Mouse (Mus musculus) brain, embryonic 14.5 days (tissue): ENCODE results near the gene Nceh1. TPM values are rescaled to one million over a fixed set of nuclear protein-coding genes. Genes with fewer than 3 reads are reported as not detected.

ENCODE experiments used
- DNase-seq: peaks from one replicate; pipeline ENCODE4 v3.0.0-alpha.2; 2011; ENCODE audit warnings: low read depth
- CTCF ChIP-seq: fragments of 200-500 bp; IDR thresholded peaks from 2 replicates; pipeline ENCODE4 v1.5.1; 2012; ENCODE audit warnings: inconsistent platforms, mild to moderate bottlenecking, moderate library complexity, borderline replicate concordance; ENCODE audit not compliant: insufficient read depth, insufficient read length; ENCODE audit errors: extremely low read depth
- POLR2A ChIP-seq: fragments of 200-500 bp; IDR thresholded peaks from 2 replicates; pipeline ENCODE4 v1.6.1; 2012; ENCODE audit warnings: mild to moderate bottlenecking, inconsistent platforms, borderline replicate concordance; ENCODE audit not compliant: poor library complexity, insufficient read depth, insufficient read length, severe bottlenecking; ENCODE audit errors: extremely low read depth
- polyA plus RNA-seq: library from polyadenylated mRNA; depleted of rRNA; stranded (reverse); fragments of >200 nt; gene quantifications from 2 replicates; pipeline ENCODE4 v1.2.3, GENCODE M21; 2012

Gene Nceh1
- polyA plus RNA-seq, 1 experiment: 5.4 TPM

GRCm38 (mm10) chr3:27218604-27219003, 35.8 kb downstream of the Nceh1 start:
- TF ChIP-seq POLR2A: no peak
- no peak for TF ChIP-seq CTCF
- DNase-seq: no peak

GRCm38 (mm10) chr3:27222052-27222451, 39.3 kb downstream of the Nceh1 start:
- TF ChIP-seq POLR2A: no peak
- no peak for DNase-seq

GRCm38 (mm10) chr3:27222488-27222887, 39.7 kb downstream of the Nceh1 start:
- TF ChIP-seq CTCF: no peak
- TF ChIP-seq POLR2A: no peak
- no peak for DNase-seq

- TF ChIP-seq CTCF: no peak
- no peak for TF ChIP-seq POLR2A
- no peak for DNase-seq
These were observed 45.1 kb downstream of the Nceh1 start for GRCm38 (mm10) chr3:27227629-27228453.

GRCm38 (mm10) chr3:27228530-27229309, 46.0 kb downstream of the Nceh1 start:
- no peak for DNase-seq
- TF ChIP-seq CTCF (peak; percentile 32; the same call in 1 of the 2 replicates), POLR2A (no peak)

GRCm38 (mm10) chr3:27233361-27233760, 50.6 kb downstream of the Nceh1 start:
- no peak for DNase-seq
- TF ChIP-seq CTCF (no peak), POLR2A (no peak)

GRCm38 (mm10) chr3:27233841-27234240, 51.1 kb downstream of the Nceh1 start:
- DNase-seq: no peak
- TF ChIP-seq CTCF (no peak), POLR2A (no peak)

GRCm38 (mm10) chr3:27234976-27235375, 52.2 kb downstream of the Nceh1 start:
- no peak for TF ChIP-seq CTCF
- no peak for TF ChIP-seq POLR2A
- DNase-seq: no peak

- peak; percentile 65 for DNase-seq
- TF ChIP-seq CTCF: peak; percentile 46; the same call in 1 of the 2 replicates
- no peak for TF ChIP-seq POLR2A
These were observed 54.5 kb downstream of the Nceh1 start for GRCm38 (mm10) chr3:27237226-27237625.

- no peak for DNase-seq
These were observed 55.8 kb downstream of the Nceh1 start for GRCm38 (mm10) chr3:27238563-27238962.

GRCm38 (mm10) chr3:27239568-27239967, 56.8 kb downstream of the Nceh1 start:
- TF ChIP-seq POLR2A (no peak), CTCF (no peak)
- no peak for DNase-seq

More at GRCm38 (mm10) chr3:27238563-27238962, 55.8 kb downstream of the Nceh1 start:
- TF ChIP-seq CTCF (no peak), POLR2A (no peak)
